Mouse (Mus musculus) forebrain, embryonic 14.5 days (tissue): ENCODE results near the gene Cyp4f15. TPM values are rescaled to one million over a fixed set of nuclear protein-coding genes. Genes with fewer than 3 reads are reported as not detected.
"Not testable (repeated sequence)": the region's sequence is repeated elsewhere in the genome, so short reads cannot be mapped to it uniquely, and the experiment has no call there.

Experiments used
- ATAC-seq: fragments of 200-750 bp; cut with Nextera tagmentation; 2 replicates; pipeline ENCODE4 v1.8.0; 2017; ENCODE audit warnings: mild to moderate bottlenecking, moderate library complexity
- DNase-seq: peaks from one replicate; pipeline ENCODE4 v3.0.0-alpha.2; 2015; ENCODE audit warnings: low spot score
- H3K27ac ChIP-seq: fragments of 300-500 bp; sonication (generic); 2 replicates; pipeline ENCODE4 v1.5.1; 2014; ENCODE audit warnings: low read depth, mild to moderate bottlenecking, control low read depth, low read length, moderate library complexity
- H3K27me3 ChIP-seq: fragments of 300-500 bp; sonication (generic); replicated peaks from 2 replicates; pipeline ENCODE4 v1.6.1; 2014; ENCODE audit warnings: low read length, control low read depth, mixed read lengths; ENCODE audit not compliant: control insufficient read depth, insufficient read depth
- H3K36me3 ChIP-seq: fragments of 300-500 bp; sonication (generic); 2 replicates; pipeline ENCODE4 v1.6.1; 2014; ENCODE audit warnings: low read length, control low read depth; ENCODE audit not compliant: control insufficient read depth, insufficient read depth
- H3K4me1 ChIP-seq: fragments of 300-500 bp; sonication (generic); 2 replicates; pipeline ENCODE4 v1.6.1; 2014; ENCODE audit warnings: antibody characterized with exemption, low read length, control low read depth; ENCODE audit not compliant: control insufficient read depth, insufficient read depth
- H3K4me2 ChIP-seq: fragments of 300-500 bp; sonication (generic); 2 replicates; pipeline ENCODE4 v1.6.1; 2014; ENCODE audit warnings: mild to moderate bottlenecking, control low read depth, low read length
- H3K4me3 ChIP-seq: fragments of 300-500 bp; sonication (generic); 2 replicates; pipeline ENCODE4 v1.5.1; 2014; ENCODE audit warnings: low read depth, low read length, control low read depth
- H3K9ac ChIP-seq: fragments of 300-500 bp; sonication (generic); 2 replicates; pipeline ENCODE4 v1.6.1; 2014; ENCODE audit warnings: mild to moderate bottlenecking, low read length, control low read depth, moderate library complexity
- H3K9me3 ChIP-seq: fragments of 300-500 bp; sonication (generic); replicated peaks from 2 replicates; pipeline ENCODE4 v1.6.1; 2016; ENCODE audit warnings: low read length, control low read depth, mixed read lengths; ENCODE audit not compliant: control insufficient read depth
- WGBS: fragments of 180-500 bp; shearing (Covaris S2); extraction: QIAGEN DNeasy Blood & Tissue Kit; methylation state at CpG from one replicate; pipeline ENCODE4 v1.1.7; 2014; 5-methylcytosine and 5-hydroxymethylcytosine counted together
- polyA plus RNA-seq: library from polyadenylated mRNA; unstranded; fragments of >200 nt; fragmentation: Nextera tagmentation; extraction: Ambion mirVana; gene quantifications from 2 replicates; pipeline ENCODE4 v1.2.1, GENCODE M21; 2014

The Cyp4f15 gene
- polyA plus RNA-seq, 1 experiment from 2014 or later: 0.76 TPM

DNA sequence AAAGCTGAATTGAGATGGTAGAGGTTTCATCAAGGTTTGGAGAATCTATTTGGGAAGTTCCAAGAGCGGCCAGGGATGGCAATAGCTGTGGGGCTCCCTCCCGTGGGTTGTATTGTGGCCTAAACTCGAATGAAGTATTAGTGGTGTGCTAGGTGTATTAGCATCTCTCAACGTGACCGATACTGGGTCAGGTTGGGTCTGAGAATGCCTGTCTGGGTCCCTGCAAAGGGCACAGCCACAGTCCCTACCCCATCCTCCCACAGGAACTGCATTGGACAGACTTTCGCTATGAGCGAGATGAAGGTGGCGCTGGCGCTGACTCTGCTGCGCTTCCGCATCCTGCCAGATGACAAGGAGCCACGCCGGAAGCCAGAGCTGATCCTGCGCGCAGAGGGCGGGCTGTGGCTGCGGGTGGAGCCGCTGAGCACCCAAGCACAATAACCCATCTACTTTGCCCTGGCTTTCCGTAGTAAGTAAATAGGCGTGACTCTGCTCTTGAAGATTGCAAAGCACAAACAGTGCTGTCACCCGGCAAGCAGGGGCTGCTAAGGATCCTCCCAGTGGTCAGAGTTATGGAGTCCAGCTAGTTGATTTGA lies 9.3 kb upstream of the Cyp4f15 start:
- ATAC-seq (no peak), DNase-seq (peak; percentile 13)
- no peak overlapping the region for H3K27ac ChIP-seq
- no peak overlapping the region for H3K9ac ChIP-seq
- no peaks in the 10 kb centered on the region for H3K9me3 ChIP-seq
- H3K36me3 ChIP-seq: no peaks in the 10 kb centered on the region
- no peaks in the 10 kb centered on the region for H3K4me1 ChIP-seq
- no peak overlapping the region; the same call in 1 of the 2 replicates for H3K4me2 ChIP-seq
- H3K27me3 ChIP-seq: no peaks in the 10 kb centered on the region
- WGBS: 54% methylated on average over 21 of the region's 21 CpGs
- no peak overlapping the region for H3K4me3 ChIP-seq

- ATAC-seq: no peak
Measured at GRCm38 (mm10) chr17:32680404-32680803, 5.0 kb upstream of the Cyp4f15 start.

GRCm38 (mm10) chr17:32686722-32687121 lies 1.3 kb downstream of the Cyp4f15 start:
- Histone ChIP-seq H3K9ac (no peak overlapping the region), H3K27me3 (no peaks in the 10 kb centered on the region), H3K4me1 (no peaks in the 10 kb centered on the region), H3K9me3 (no peaks in the 10 kb centered on the region), H3K36me3 (no peaks in the 10 kb centered on the region), H3K27ac (no peak overlapping the region), H3K4me2 (no peak overlapping the region), H3K4me3 (no peak overlapping the region)
- 98% methylated on average over 5 of the region's 5 CpGs for WGBS
- DNase-seq (no peak), ATAC-seq (no peak)

More at GRCm38 (mm10) chr17:32680404-32680803, 5.0 kb upstream of the Cyp4f15 start:
- H3K9ac ChIP-seq: no peak overlapping the region
- 24% methylated on average over 2 of the region's 2 CpGs for WGBS
- no peak overlapping the region for H3K27ac ChIP-seq
- H3K27me3 ChIP-seq: no peaks in the 10 kb centered on the region
- no peaks in the 10 kb centered on the region for H3K36me3 ChIP-seq
- H3K4me1 ChIP-seq: no peaks in the 10 kb centered on the region
- peak; percentile 73 for DNase-seq
- H3K4me3 ChIP-seq: no peak overlapping the region
- no peaks in the 10 kb centered on the region for H3K9me3 ChIP-seq
- H3K4me2 ChIP-seq: no peak overlapping the region

DNA sequence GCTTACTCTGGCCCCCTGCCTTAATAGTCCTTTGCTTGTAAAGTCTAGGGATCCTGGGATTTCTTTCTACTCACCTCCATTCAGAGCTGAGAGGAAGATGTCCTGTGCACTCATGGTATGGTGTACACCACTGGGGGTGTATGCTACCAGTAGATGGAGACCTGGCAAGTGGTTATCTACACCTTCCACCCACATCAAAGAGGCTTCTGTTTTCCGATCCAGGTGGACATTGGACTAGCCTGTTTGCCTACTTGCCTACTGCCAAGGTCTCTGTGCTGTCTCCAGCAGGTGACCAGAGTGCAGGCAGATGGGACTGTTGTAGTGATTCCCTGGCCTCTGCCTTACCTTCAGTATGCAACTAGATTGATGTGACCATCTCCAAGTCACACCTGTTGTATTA lies 5.5 kb downstream of the Cyp4f15 start:
- no peak overlapping the region for H3K4me3 ChIP-seq
- ATAC-seq: no peak
- no peak overlapping the region for H3K4me2 ChIP-seq
- H3K9me3 ChIP-seq: no peaks in the 10 kb centered on the region
- no peak overlapping the region for H3K27ac ChIP-seq
- DNase-seq: no peak
- H3K4me1 ChIP-seq: no peaks in the 10 kb centered on the region
- H3K27me3 ChIP-seq: no peaks in the 10 kb centered on the region
- WGBS: 100% methylated on average over 1 of the region's 1 CpGs
- H3K9ac ChIP-seq: no peak overlapping the region
- H3K36me3 ChIP-seq: no peaks in the 10 kb centered on the region

- Histone ChIP-seq H3K27me3 (no peaks in the 10 kb centered on the region), H3K27ac (no peak overlapping the region), H3K4me2 (no peak overlapping the region), H3K4me3 (no peak overlapping the region), H3K9me3 (peaks cover 6% of the 10 kb centered on the region; the same call in 1 of the 2 replicates), H3K4me1 (no peaks in the 10 kb centered on the region), H3K36me3 (no peaks in the 10 kb centered on the region), H3K9ac (no peak overlapping the region)
- no peak for DNase-seq
- 56% methylated on average over 22 of the region's 22 CpGs for WGBS
- ATAC-seq: no peak
Measured at GRCm38 (mm10) chr17:32702826-32703225, 17.4 kb downstream of the Cyp4f15 start.

DNA sequence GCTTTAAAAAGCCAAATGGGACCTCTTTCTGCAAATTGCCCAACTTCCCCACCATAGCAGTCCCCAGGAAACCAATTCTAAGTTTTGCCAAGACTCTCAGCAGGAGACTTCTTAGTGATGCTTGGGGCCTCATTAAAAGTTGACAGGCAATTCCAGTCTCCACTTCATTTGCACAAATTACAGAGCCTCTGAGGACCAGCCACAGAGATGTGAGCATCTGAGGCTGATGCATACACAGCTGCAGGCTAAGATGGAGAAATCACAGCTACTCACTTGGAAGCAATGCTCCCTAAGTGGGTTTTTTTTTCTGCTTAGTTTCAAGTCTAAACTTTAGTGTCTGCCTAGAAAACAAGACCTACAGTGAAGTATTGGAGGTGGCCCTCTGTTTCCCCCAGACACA lies 25.1 kb downstream of the Cyp4f15 start:
- not testable (repeated sequence) for ATAC-seq, H3K4me1 ChIP-seq, H3K4me2 ChIP-seq, H3K9ac ChIP-seq, DNase-seq, H3K4me3 ChIP-seq, H3K27me3 ChIP-seq, H3K36me3 ChIP-seq, H3K9me3 ChIP-seq, H3K27ac ChIP-seq

DNA sequence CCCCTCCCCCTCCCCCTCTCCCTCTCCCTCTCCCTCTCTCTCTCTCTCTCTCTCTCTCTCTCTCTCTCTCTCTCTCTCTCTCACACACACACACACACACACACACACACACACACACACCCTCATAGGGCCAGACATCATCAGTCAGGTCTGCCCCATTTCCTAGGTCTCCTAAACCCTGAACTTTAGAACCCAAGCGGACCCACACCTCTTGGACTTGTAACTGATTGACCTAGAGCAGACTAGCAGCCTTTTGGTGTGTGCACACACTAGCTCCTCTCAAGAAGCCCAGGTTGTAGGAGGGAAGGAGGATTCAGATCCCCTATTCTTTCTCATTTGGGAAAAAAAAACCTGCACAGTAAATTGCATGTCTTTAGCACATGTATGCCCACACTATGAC lies 36.7 kb downstream of the Cyp4f15 start:
- WGBS: 86% methylated on average over 1 of the region's 1 CpGs

DNA sequence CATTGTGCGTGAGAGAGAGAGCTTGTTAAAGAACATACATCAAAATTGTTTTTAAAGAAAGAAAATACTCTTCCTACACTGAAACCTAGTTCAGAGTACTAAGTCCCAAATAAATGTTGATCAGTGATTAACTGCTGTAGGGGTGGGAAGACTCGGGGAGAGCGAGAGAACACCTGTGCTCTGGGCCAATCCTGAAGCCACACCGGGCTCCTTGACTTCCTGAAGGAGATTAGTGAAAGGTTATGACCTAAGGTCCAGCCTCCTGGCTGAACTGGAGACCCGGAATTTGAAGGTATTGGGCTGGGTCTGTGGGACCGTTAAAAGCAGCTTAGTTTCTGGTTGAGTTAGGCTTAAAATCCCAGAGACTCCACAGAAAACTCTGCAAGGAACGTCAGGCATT lies 37.3 kb downstream of the Cyp4f15 start:
- H3K27ac ChIP-seq: no peak overlapping the region
- H3K9me3 ChIP-seq: 0 out of 2 replicates have a peak, but pooled peaks cover 3% of the 10 kb centered on the region
- H3K9ac ChIP-seq: no peak overlapping the region
- H3K36me3 ChIP-seq: no peaks in the 10 kb centered on the region
- H3K4me1 ChIP-seq: no peaks in the 10 kb centered on the region
- H3K4me2 ChIP-seq: no peak overlapping the region
- H3K4me3 ChIP-seq: no peak overlapping the region
- ATAC-seq: no peak
- WGBS: 65% methylated on average over 7 of the region's 7 CpGs
- no peak for DNase-seq
- H3K27me3 ChIP-seq: no peaks in the 10 kb centered on the region

More for the DNA sequence above, 36.7 kb downstream of the Cyp4f15 start:
- ATAC-seq, H3K27ac ChIP-seq, H3K9me3 ChIP-seq, H3K36me3 ChIP-seq, DNase-seq, H3K27me3 ChIP-seq, H3K4me2 ChIP-seq, H3K4me3 ChIP-seq, H3K4me1 ChIP-seq, H3K9ac ChIP-seq: not testable (repeated sequence)

DNA sequence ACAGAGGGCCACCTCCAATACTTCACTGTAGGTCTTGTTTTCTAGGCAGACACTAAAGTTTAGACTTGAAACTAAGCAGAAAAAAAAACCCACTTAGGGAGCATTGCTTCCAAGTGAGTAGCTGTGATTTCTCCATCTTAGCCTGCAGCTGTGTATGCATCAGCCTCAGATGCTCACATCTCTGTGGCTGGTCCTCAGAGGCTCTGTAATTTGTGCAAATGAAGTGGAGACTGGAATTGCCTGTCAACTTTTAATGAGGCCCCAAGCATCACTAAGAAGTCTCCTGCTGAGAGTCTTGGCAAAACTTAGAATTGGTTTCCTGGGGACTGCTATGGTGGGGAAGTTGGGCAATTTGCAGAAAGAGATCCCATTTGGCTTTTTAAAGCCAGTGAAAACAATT lies 40.9 kb downstream of the Cyp4f15 start:
- not testable (repeated sequence) for H3K9me3 ChIP-seq, H3K27me3 ChIP-seq, H3K9ac ChIP-seq, H3K4me2 ChIP-seq, H3K27ac ChIP-seq, H3K4me3 ChIP-seq, H3K36me3 ChIP-seq, ATAC-seq, H3K4me1 ChIP-seq, DNase-seq
